Mouse (Mus musculus): ENCODE results near the gene C5ar1.

DNA sequence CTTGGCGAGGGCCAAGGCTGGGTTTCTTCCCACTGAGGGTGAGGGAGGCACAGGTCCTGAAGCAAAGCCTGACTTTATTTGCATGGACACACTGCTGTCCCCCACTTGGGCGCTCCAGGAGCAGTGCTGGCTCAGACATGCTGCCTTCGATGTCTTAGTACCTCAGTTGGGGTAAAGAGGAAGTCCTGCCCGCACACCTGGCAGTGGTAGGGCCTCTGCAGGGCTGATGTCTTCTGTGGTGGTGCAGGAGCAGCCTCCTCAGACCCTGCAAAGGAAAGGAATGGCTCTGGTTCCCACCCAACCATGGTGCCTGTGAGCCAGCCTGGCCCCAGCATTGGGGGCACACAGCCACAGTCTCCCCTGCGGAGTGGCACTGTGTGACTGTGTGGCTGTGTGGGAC lies 62.2 kb downstream of the C5ar1 start:
- TF ChIP-seq CTCF (conservative IDR thresholded peaks at IDR 0.05; ENCODE audit: low read length) (no peak), NANOG (IDR thresholded peaks at IDR 0.05; ENCODE audit: borderline replicate concordance, low read length) (no peak)
